Mouse (Mus musculus): Measurements from ENCODE around the gene Trp53inp2. TPM values are rescaled to one million over a fixed set of nuclear protein-coding genes. Genes with fewer than 3 reads are reported as not detected.

Gene Trp53inp2
- polyA plus RNA-seq, 1 experiment from 2014 or later, result 4.1 TPM

DNA sequence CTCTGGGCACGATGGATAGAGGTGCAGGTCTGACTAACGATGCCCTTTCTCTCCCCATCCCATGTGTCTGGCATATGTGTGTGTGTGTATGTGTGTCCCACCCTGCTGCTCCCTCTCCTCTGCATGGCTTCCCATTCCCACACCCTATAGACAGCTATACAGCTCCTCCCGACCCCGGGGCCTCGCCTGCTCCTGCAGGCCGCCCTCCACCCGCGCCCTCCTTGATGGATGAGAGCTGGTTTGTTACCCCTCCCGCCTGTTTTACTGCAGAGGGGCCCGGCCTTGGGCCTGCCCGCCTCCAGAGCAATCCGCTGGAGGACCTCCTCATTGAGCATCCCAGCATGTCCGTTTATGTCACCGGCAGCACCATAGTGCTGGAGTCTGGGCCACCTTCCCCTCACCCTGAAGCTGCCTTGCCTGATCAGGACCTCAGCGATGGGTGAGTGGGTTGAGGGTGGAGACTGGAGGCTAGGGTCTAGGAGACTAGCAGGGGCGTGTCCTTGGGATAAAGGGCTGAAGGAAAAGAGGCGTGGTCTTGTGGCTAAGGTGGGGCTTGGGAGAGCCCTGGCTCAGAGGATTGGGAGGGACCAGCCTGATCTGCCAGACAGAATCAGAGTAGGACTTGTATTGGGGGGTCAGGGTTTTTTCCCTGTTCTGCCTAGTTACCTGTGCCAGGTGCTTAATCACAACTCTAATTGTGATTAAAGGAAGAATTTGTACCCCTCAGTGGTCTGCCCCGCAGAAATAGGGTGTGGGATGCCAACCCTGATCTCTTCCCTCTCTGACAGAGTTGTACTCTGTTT is 5.1 kb downstream of the Trp53inp2 start:
- 54% methylated on average over 18 of the region's 18 CpGs for WGBS (ENCODE audit: insufficient replicate concordance)
- Histone ChIP-seq H3K4me1 (replicated peaks) (peaks cover 26% of the 10 kb centered on the region), H3K27me3 (peaks cover 15% of the 10 kb centered on the region), H3K9me3 (replicated peaks) (no peaks in the 10 kb centered on the region), H3K27ac (replicated peaks) (no peak overlapping the region), H3K36me3 (replicated peaks) (peaks cover 12% of the 10 kb centered on the region), H3K4me2 (no peak overlapping the region), H3K4me3 (replicated peaks) (no peak overlapping the region), H3K9ac (no peak overlapping the region)
- no peak for ATAC-seq (ENCODE audit: insufficient read depth)

DNA sequence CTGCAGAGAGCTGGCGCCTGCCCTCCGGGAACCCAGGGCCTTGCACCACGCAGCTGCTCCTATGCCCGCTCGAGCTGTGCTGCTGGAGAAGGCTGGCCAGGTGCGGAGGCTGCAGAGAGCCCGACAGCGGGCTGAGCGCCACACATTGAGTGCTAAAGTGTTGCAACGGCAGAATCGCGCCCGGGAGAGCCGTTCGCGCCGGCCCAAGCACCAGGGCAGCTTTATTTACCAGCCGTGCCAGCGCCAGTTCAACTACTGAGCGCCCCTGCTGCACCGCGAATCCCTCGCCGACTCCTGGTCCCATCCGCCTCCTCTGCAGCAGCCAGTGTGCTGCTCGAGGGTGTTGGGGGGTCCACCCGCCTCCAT is 5.7 kb downstream of the Trp53inp2 start:
- peaks cover 18% of the 10 kb centered on the region for H3K36me3 ChIP-seq (replicated peaks)
- no peak overlapping the region for H3K4me3 ChIP-seq (replicated peaks)
- no peaks in the 10 kb centered on the region for H3K9me3 ChIP-seq (replicated peaks)
- no peak overlapping the region for H3K9ac ChIP-seq
- H3K27me3 ChIP-seq, result peaks cover 10% of the 10 kb centered on the region
- no peak overlapping the region for H3K27ac ChIP-seq (replicated peaks)
- H3K4me2 ChIP-seq, result no peak overlapping the region
- ATAC-seq (ENCODE audit: insufficient read depth), result no peak
- 29% methylated on average over 27 of the region's 27 CpGs for WGBS (ENCODE audit: insufficient replicate concordance)
- peaks cover 21% of the 10 kb centered on the region for H3K4me1 ChIP-seq (replicated peaks)

DNA sequence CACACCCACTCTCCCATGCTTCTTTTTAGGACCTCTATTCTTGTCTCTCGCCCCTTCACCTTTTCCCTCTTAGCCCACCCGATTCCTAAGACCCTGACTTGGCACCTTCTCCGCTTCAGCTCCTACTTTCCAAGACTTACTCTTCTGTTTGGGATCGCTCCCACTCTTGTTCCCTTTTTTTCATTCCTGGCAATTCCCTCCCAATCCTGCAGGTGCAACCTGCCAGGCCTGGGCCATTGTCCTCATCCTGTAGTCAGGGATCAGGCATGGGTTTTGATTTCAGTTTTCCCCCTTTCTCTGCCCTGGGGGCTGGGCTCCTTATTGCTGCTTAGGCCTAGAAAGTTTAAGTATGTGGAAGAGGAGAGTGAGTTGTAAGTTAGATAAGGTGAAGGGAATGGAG is 6.2 kb downstream of the Trp53inp2 start:
- WGBS (ENCODE audit: insufficient replicate concordance), result 55% methylated on average over 4 of the region's 4 CpGs
- H3K4me1 ChIP-seq (replicated peaks), result peaks cover 17% of the 10 kb centered on the region
- H3K4me2 ChIP-seq, result no peak overlapping the region
- H3K9me3 ChIP-seq (replicated peaks), result no peaks in the 10 kb centered on the region
- H3K36me3 ChIP-seq (replicated peaks), result peaks cover 18% of the 10 kb centered on the region
- H3K4me3 ChIP-seq (replicated peaks), result no peak overlapping the region
- H3K27me3 ChIP-seq, result peaks cover 10% of the 10 kb centered on the region
- no peak for ATAC-seq (ENCODE audit: insufficient read depth)
- H3K9ac ChIP-seq, result no peak overlapping the region
- no peak overlapping the region for H3K27ac ChIP-seq (replicated peaks)

DNA sequence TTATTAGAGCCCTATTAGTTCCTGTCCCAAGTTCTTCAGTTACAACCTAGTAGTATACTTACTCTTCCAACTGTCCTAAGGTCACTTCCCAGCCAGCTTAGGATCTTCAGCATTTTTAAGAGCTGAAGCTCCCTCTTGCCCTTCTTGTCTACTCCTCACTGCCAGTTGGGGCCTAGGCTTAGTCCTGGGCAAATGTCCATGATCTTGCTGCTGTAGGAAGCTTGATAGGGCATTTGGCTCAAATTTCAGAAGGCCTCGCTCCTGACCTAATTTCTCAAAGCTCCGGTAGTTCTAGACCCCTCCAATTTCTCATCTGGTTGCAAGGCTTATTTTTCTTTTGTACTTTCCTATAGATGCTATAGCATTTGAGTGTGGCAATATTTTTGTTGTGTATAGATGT is 7.7 kb downstream of the Trp53inp2 start:
- Histone ChIP-seq H3K4me1 (replicated peaks) (0 out of 2 replicates have a peak, but pooled peaks cover 4% of the 10 kb centered on the region), H3K36me3 (replicated peaks) (peaks cover 26% of the 10 kb centered on the region), H3K27me3 (peaks cover 10% of the 10 kb centered on the region), H3K9me3 (replicated peaks) (no peaks in the 10 kb centered on the region), H3K4me2 (no peak overlapping the region), H3K27ac (replicated peaks) (no peak overlapping the region), H3K9ac (no peak overlapping the region), H3K4me3 (replicated peaks) (no peak overlapping the region)
- ATAC-seq (ENCODE audit: insufficient read depth), result no peak
- 80% methylated on average over 2 of the region's 2 CpGs for WGBS (ENCODE audit: insufficient replicate concordance)

DNA sequence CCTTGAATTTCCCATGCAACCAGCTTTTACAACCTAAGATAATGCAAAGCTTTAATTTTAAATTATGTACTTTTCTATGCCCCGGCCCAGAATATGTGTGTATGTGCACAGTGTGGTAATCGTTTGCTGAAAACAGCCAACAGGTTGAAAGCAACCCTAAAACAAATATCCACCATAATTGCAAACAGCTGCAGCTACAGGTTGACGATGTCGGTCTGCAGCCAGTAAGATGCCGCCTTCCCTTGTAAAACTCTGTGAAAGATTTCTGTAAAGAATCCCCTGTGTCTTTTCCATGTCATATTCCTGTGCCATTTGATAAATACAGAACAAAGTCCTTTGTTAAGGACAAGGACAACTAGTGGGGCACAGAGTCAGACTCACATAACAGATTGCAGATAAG is 13.7 kb downstream of the Trp53inp2 start:
- Histone ChIP-seq H3K9ac (no peak overlapping the region), H3K4me1 (replicated peaks) (no peaks in the 10 kb centered on the region), H3K9me3 (replicated peaks) (no peaks in the 10 kb centered on the region), H3K4me3 (replicated peaks) (no peak overlapping the region), H3K27ac (replicated peaks) (no peak overlapping the region), H3K36me3 (replicated peaks) (peaks cover 36% of the 10 kb centered on the region), H3K27me3 (no peaks in the 10 kb centered on the region), H3K4me2 (no peak overlapping the region)
- 79% methylated on average over 5 of the region's 5 CpGs for WGBS (ENCODE audit: insufficient replicate concordance)
- no peak for ATAC-seq (ENCODE audit: insufficient read depth)

DNA sequence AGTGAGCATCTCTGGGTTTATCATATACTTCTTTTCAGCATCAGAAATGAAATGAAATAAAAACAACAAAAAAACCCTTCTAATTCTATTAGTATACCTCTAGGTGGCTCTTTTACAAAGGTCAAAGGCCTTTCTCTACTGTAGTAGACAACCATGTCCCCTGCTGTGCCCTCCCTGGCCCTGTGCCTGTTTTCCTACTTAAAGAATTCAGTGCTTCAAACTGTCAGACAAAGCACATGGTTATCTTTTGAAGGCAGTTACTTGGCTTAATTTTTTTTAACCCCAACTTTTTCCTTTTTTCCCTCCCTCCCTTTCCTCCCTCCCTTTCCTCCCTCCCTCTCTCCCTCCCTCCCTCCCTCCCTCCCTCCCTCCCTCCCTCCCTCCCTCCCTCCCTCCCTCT is 19.4 kb downstream of the Trp53inp2 start:
- Histone ChIP-seq H3K36me3 (replicated peaks) (peaks cover 44% of the 10 kb centered on the region), H3K4me2 (no peak overlapping the region), H3K9me3 (replicated peaks) (no peaks in the 10 kb centered on the region), H3K27me3 (no peaks in the 10 kb centered on the region), H3K4me3 (replicated peaks) (no peak overlapping the region), H3K27ac (replicated peaks) (no peak overlapping the region), H3K9ac (no peak overlapping the region), H3K4me1 (replicated peaks) (no peaks in the 10 kb centered on the region)
- no peak for ATAC-seq (ENCODE audit: insufficient read depth)

DNA sequence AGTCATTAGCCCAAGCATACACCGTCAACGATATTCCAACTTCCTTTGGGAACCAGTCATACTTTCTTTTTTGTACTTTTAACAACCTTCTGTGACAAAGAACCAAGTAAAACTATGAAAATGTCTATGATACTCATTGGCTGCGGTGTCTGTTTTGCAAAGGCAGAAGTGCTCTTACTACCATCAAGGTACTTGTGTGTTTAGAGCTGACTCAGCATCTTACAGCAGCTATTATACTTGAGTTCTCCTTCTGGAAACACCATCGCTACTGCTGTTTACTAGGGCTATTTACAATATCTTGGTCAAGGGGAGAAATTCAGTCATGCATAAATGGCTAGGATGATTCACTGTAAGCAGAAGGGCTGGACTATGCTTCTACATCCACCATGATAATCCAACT is 21.1 kb downstream of the Trp53inp2 start:
- no peak overlapping the region for H3K9ac ChIP-seq
- no peaks in the 10 kb centered on the region for H3K27me3 ChIP-seq
- H3K27ac ChIP-seq (replicated peaks), result no peak overlapping the region
- WGBS (ENCODE audit: insufficient replicate concordance), result 88% methylated on average over 4 of the region's 4 CpGs
- no peak for ATAC-seq (ENCODE audit: insufficient read depth)
- no peaks in the 10 kb centered on the region for H3K9me3 ChIP-seq (replicated peaks)
- no peak overlapping the region for H3K4me3 ChIP-seq (replicated peaks)
- no peak overlapping the region for H3K4me2 ChIP-seq
- H3K36me3 ChIP-seq (replicated peaks), result peaks cover 56% of the 10 kb centered on the region
- no peaks in the 10 kb centered on the region for H3K4me1 ChIP-seq (replicated peaks)

DNA sequence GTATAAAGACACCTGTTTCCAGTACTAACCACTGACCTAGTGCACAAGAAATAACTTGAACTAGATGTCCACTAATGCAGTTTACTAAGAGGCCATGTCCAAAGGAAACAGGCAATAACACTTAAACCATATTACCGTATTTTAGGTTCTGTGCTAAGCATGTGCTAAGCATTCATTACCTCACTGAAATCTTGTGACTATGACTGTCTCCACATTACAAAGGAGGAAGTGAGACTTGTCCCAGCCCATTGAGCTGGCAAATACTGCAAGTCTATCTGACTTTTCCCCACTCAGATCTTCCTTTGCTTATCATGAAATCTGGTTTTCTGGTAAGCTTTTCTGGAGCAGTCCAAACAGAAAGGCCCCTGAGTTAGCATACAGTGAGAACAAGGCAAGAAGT is 23.8 kb downstream of the Trp53inp2 start:
- 69% methylated on average over 1 of the region's 1 CpGs for WGBS (ENCODE audit: insufficient replicate concordance)
- Histone ChIP-seq H3K27ac (replicated peaks) (no peak overlapping the region), H3K27me3 (no peaks in the 10 kb centered on the region), H3K4me2 (no peak overlapping the region), H3K36me3 (replicated peaks) (peaks cover 66% of the 10 kb centered on the region), H3K4me3 (replicated peaks) (no peak overlapping the region), H3K9ac (no peak overlapping the region), H3K9me3 (replicated peaks) (no peaks in the 10 kb centered on the region), H3K4me1 (replicated peaks) (no peaks in the 10 kb centered on the region)
- ATAC-seq (ENCODE audit: insufficient read depth), result no peak

DNA sequence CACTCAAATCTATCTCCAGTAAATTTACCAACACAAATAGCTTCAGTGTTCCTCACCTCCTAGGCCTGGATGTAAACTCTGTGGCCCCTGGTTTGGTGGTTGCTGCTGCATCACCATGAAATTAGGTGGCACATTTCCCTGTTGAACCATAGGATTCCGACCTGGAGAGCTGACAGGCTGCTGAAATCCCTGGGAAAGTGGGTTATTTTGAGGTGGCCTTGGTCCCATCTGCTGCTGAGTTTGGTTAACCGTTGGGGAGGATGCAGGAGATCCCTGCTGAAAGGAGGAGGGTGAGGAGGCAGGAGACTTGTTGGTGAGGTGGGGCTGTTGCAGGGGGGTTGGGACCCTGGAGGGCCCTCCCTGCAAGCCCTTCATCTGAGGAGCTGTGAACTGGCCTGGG is 40.1 kb downstream of the Trp53inp2 start:
- H3K9me3 ChIP-seq (replicated peaks), result no peaks in the 10 kb centered on the region
- H3K27me3 ChIP-seq, result no peaks in the 10 kb centered on the region
- H3K36me3 ChIP-seq (replicated peaks), result peaks cover 43% of the 10 kb centered on the region
- no peak for ATAC-seq (ENCODE audit: insufficient read depth)
- H3K9ac ChIP-seq, result no peak overlapping the region
- no peak overlapping the region for H3K4me3 ChIP-seq (replicated peaks)
- no peak overlapping the region for H3K4me2 ChIP-seq
- H3K27ac ChIP-seq (replicated peaks), result no peak overlapping the region
- H3K4me1 ChIP-seq (replicated peaks), result no peaks in the 10 kb centered on the region
- WGBS (ENCODE audit: insufficient replicate concordance), result 74% methylated on average over 2 of the region's 2 CpGs

DNA sequence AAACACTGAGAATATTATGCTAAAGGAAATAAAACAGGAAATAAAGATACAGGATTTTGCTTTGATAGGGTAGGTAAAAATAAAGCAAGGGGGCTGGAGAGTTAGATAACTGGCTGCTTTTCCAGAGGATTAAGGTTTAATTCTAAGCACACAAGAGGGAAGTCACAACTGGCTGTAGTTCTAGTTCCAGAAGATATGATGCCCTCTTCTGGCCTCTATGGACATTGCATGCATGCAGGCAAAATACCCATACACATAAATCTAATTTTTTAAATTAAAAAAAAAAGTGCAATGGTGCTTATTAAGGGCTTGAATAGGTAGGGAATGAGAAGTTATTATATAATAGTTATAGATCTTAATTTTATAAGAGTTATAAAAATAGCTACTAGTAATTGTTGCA is 55.6 kb downstream of the Trp53inp2 start:
- no peak overlapping the region for H3K9ac ChIP-seq
- no peak overlapping the region for H3K27ac ChIP-seq (replicated peaks)
- H3K36me3 ChIP-seq (replicated peaks), result peaks cover 42% of the 10 kb centered on the region
- no peak overlapping the region for H3K4me3 ChIP-seq (replicated peaks)
- no peaks in the 10 kb centered on the region for H3K27me3 ChIP-seq
- no peak overlapping the region for H3K4me2 ChIP-seq
- no peaks in the 10 kb centered on the region for H3K9me3 ChIP-seq (replicated peaks)
- no peaks in the 10 kb centered on the region for H3K4me1 ChIP-seq (replicated peaks)
- ATAC-seq (ENCODE audit: insufficient read depth), result no peak

All from liver, embryonic 15.5 days (tissue).